Mouse (Mus musculus) cerebellum, adult 2 months (tissue): ENCODE measurements at regions not wholly inside any gene's neighbourhood (a gene's known extent, or its start where the extent isn't known, plus 50 kb on each side); places are given as distances from the start of the nearest gene placed in this dataset.

Experiments used
- CTCF ChIP-seq: fragments of 200-500 bp; IDR thresholded peaks from 2 replicates; pipeline ENCODE4 v1.5.1; 2011; ENCODE audit warnings: low read depth, mild to moderate bottlenecking, control low read depth, low read length, moderate library complexity, borderline replicate concordance; ENCODE audit not compliant: insufficient read depth
- POLR2A ChIP-seq: fragments of 200-500 bp; IDR thresholded peaks from 2 replicates; pipeline ENCODE4 v1.6.1; 2011; ENCODE audit warnings: low read length, control low read depth, borderline replicate concordance; ENCODE audit not compliant: insufficient read depth

- no peak for TF ChIP-seq CTCF
- TF ChIP-seq POLR2A = no peak
Observed at GRCm38 (mm10) chr9:30273836-30274235, 153.1 kb upstream of the Snx19 start.
